Mouse (Mus musculus) cerebellum, postnatal 14 days (tissue): ENCODE data around the gene Mrm1.
"Not testable (repeated sequence)": the region's sequence is repeated elsewhere in the genome, so short reads cannot be mapped to it uniquely, and the experiment has no call there.

ENCODE experiments used
- DNase-seq, 2 experiments: peaks; one replicate each; pipeline ENCODE4 v3.0.0; 2021; ENCODE audit warnings: mixed read lengths in 2 of 2

Mrm1 gene

DNA sequence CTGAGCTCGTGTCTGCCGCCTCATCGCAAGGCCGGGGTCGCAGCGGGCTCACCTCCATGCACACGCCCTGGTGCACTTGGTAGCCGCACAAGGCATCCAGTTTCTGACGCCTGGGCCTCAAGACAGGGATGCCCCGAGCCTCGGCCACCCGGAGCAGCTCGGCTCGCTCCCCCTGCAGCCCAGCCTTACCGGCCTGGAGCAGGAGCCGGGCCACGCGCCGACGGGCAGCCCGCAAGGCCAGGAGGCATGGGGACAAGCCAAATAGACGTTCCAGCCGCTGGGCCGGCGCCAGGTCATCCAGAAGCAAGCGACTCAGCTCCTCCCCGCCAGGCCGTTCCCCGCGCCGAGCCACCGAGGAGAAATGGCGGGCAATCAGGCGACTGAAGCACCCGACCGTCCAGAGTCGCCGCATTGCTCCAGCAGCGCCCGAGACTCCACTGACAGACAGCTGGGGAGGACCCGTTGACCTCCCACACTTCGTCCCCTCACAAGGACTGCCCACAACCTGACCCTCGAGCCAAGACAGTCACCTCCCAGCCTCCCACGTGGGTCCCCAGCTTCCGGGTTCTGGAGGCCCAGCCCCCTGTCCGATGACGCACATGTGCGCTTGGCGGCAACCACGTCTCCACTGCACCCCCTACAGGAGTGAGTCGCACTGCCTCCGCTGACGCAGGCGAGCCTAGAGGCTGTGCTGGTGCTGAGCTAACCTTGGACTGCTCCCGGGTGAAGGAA, at the start of gene Mrm1:
Mrm1 (minus strand) TSS at position 555 of the 732 bp plus-strand sequence.
- peak; percentile 95 to 97 for DNase-seq

DNA sequence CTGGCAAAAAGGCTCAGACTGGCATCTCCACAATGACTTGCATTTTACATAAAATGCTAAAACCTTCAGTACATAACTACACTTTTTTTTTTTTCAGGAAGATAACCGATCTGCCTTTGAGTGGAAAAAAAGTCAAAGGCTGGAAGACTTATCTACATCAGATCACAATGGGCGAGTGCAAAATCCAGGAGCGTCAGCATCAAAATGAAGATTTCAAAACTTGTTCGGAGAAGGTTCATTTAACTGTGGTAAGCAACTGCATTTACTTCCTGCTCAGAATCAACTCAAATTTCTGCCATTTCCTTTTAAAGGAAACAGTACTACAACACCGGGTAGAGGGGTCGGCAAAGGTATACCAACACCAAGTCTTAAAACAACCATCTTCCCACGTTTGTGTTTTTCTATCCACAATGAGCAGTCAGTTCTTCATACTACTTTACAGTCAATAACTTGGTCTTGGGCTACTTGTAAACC, 49.5 kb upstream of the Mrm1 start:
- no peak for DNase-seq

DNA sequence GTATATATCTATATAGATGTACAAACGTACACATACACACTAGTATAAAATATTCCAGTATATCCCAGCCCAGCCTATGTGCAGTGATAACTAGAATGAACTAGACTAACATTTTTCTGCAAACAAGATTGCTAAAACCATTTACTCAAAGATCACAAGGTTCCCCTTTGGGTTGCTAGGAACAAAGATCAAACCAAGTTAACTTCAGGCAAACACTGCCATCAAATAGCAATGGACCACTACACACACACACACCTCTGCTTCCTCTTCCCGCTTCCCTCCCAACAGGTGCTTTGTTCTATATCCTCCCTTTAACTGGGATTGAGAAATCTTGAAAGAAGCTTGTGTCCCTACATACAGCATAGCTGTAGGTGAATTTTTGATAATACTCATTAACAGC, 48.3 kb upstream of the Mrm1 start:
- DNase-seq: no peak

DNA sequence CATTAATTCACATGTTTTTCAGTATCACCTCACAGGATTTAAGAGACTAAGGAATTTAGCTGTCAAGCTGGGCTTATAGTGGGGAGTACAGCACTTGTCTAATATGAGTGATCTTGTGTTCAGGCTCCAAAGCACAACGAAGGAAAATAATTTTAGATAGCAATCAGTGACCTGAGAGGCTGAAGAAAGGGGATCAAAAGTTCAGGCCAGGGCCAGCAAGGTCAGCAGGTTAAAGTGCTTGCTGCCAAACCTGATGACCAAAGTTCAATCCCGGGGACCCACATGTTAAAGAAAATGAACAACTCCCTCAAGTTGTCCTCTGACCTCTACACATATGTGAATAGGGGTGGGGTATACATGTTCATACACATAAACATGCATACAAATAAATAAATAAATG, 46.0 kb upstream of the Mrm1 start:
- DNase-seq: no peak

- DNase-seq: no peak
Observed at GRCm38 (mm10) chr11:84855285-84855684, 36.0 kb upstream of the Mrm1 start.

GRCm38 (mm10) chr11:84847475-84848090, 28.3 kb upstream of the Mrm1 start:
- DNase-seq: no peak

DNA sequence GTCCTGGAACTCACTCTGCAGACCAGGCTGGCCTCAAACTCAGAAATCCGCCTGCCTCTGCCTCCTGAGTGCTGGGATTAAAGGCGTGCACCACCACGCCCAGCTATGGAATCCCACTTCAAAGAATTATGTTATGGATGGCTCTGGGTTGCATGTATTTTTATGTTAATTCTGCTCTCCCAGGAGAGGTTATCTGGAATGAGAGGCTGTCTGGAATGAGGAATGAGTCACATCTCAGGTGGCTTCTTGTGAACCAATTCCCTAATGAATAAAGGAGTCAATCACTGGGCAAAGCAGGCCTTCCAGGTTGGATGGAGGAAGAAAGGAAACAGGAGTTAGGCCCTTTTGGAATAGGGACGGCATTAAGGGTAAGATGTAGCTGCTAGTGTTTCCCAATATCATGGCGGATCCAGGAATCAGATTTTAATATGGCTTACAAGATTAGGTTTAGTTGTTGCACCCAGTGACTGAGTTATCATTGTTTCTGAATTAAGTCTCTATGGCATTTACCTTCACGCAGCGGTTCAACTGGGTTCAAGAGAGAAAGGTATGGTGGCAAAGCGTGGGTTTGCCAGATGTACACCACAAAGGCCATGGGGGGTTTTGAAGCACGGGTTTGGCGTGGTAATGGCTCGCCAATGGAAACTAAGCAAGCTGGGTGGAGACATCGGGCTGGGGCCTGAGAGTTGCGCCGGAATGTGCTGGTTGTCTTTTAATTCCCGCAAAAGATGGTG, 27.6 kb upstream of the Mrm1 start:
- no peak for DNase-seq

- DNase-seq: no peak
Observed at GRCm38 (mm10) chr11:84839330-84839729, 20.0 kb upstream of the Mrm1 start.

DNA sequence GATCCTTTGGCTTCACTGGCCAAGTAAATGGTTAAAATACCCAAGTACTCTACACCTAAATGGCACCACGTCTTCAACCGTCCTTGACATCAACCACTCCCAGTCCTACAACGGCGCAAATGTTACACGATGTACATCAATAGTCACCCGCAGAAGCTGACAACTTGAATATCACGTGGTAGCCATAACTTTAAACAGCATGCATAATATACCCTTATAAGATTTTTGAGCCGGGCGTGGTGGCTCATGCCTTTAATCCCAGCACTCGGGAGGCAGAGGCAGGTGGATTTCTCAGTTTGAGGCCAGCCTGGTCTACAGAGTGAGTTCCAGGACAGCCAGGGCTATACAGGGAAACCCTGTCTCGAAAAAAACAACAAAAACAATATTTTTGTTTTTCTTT, 10.2 kb upstream of the Mrm1 start:
- not testable (repeated sequence) for DNase-seq

- DNase-seq: peak; percentile 95 to 97
Observed at GRCm38 (mm10) chr11:84828516-84829399, 9.4 kb upstream of the Mrm1 start, which contains the start of gene Dhrs11. Dhrs11 (minus strand) TSS chr11:84828994.

DNA sequence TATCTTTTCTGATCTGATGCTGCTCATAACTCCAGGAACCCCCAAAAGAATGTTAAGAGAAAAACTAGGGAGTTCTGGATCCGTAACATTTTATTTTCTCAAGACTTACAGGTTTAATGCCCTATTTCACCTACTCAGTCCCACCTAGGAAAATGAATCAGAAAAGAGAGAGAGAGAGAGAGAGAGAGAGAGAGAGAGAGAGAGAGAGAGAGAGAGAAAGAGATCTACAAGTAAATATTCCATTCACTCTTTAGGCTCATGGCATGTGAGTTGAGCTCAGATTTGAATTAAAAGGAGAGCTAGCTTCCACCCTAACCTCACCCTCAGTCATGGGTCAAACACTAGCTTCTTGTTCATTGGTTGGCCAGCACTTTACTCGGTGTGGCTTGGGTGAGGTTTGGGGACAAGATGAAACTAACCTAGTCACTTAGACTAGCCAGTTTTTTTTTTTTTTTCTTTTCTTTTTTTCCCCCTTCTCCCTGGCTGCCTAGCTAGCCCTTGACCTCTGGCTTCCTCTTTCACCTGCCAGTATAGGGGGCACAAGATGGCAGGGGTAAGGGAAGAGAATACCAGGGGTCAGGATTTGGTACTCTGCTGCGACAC, 8.7 kb upstream of the Mrm1 start:
- DNase-seq: no peak

- no peak for DNase-seq
Observed at GRCm38 (mm10) chr11:84827492-84827891, 8.2 kb upstream of the Mrm1 start.

GRCm38 (mm10) chr11:84826185-84826584, 6.9 kb upstream of the Mrm1 start:
- peak; percentile 83 to 89 for DNase-seq

- no peak for DNase-seq
Observed at GRCm38 (mm10) chr11:84825261-84825807, 6.0 kb upstream of the Mrm1 start.

DNA sequence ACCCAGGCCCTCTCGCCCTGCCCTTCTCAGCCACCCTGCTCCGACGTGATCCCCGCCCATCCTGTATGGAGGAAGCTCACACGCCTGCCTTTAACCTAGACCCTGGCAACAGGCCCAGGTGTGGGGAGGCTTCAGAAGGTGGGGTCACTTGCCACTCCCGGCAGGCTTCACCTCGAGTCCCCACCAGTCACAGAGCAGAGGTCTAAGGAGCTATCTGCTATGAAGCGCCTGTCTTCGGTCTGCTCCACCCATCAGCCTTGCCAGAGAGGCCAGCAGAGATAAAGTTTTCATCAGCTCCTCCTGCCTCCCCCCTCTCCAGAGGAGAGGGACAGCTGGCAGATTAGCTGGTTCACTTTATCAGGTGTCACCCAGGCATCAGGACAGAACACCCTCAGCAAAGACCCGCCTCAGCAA, 4.2 kb upstream of the Mrm1 start:
- DNase-seq: no peak

DNA sequence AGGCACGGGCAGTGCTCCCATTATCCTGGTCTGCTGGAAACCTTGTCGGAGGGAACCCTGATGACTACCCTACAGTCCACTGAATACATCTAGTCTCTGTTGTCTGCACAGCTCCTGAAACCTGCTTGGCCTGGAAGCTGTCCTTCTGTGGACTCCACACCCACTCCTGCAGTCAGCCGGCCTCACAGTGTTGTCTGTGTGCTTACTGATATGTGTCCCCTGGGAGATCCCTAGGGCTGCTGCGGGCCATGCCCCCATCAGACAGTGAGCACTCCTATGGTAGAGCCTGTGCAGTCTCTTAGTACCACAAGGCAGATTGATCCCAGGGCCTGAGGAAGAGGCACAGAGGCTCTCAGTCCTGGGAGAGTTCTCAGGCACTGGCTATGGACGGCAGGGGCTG, 3.2 kb upstream of the Mrm1 start:
- no peak for DNase-seq

GRCm38 (mm10) chr11:84821131-84821770, 1.9 kb upstream of the Mrm1 start:
- DNase-seq: no peak

GRCm38 (mm10) chr11:84818085-84818960, 992 bp downstream of the Mrm1 start:
- DNase-seq: peak; percentile 70 to 78

DNA sequence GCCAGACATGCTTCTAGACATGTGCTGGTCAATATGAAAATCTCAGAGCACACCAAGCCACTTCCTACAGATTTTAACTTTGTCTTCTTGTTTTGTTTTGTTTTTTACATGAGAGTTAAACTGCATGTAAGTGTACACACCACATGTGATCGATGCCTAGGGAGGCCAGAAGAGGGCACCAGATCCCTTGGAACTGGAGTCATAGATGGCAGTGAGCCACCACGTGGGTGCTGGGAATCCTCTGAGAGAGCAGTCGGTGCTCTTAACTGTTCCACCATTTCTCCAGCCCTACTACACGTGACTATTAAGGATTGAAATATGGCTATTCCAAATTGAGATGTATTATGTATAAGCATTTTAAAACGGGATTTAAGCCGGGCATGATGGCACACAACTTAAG, 2.0 kb downstream of the Mrm1 start:
- DNase-seq: peak in 1 of 2 experiments; percentile 64
